Mouse (Mus musculus): Measurements from ENCODE around the gene Inf2. TPM values are rescaled to one million over a fixed set of nuclear protein-coding genes. Genes with fewer than 3 reads are reported as not detected.

Inf2 gene
- polyA plus RNA-seq, 1 experiment from 2014 or later = 59.8 TPM

DNA sequence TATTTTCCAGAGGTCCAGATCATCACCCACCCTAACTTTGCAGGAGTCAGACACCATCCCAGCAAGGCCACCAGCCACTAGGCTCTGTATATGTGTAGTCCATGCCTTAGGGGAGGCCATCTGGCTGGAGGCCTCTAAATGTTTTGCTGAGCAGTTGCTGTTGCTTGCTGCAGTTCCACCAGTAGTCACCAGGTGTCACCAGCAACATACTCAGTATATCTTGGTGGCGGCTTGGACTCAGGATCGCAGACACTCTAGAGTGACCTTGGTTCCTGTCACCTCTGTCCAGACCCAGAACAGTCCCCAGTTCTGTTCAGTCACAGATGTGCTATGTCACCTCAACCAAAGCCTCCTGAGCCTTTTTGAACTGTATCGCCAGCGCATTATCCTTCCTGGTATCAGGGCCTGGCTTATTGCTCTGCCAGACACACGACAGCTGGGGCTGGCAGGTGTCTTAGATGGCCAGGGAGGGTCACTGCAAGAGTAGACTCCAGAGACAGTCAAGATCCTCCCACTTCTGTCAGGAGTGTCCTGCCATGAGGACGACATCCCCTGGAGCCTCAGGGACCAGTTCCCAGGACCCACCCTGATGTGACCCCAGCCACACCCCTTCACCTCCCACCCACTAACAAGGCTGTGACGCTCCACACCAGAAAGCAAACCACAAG, 64.7 kb downstream of the Inf2 start:
- no peak for TF ChIP-seq CTCF (IDR thresholded peaks at IDR 0.05)
- peak; percentile 23 for ATAC-seq
- in situ Hi-C loops (cut with MboI; ENCODE audit: low pct_unique_long_range_greater_than_20kb) = loop anchor here (5.0 kb wide), 1 partner anchor 54 kb away; no protein-coding TSS in a partner anchor
- no peak for DNase-seq (ENCODE audit: low read depth, low spot score)
- H3K27me3 ChIP-seq = no peaks in the 10 kb centered on the region
- ChIA-PET POLR2A (no interaction called here), CTCF (no interaction called here)

DNA sequence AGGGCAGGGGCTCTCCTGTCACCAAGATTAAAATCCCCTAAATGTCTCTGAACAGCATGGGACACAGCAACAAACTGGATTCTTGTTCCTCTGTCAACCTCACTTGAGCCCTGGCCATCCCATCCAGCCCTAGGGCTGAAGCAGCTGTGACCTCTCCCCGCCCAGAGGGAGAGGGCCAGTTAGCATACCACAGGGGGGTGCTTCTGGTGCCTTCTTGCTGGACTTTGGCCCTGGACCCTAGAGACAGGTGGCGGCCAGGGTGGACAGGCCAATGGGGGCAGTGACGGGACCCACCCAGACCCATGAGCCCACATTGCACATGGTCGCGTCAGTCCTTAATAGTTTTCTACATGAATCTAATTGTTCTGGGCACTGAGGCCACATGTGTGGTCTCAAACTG, 65.5 kb downstream of the Inf2 start:
- POLR2A ChIA-PET = no interaction called here
- DNase-seq (ENCODE audit: low read depth, low spot score) (no peak), ATAC-seq (no peak)
- no peaks in the 10 kb centered on the region for H3K27me3 ChIP-seq
- TF ChIP-seq CTCF (IDR thresholded peaks at IDR 0.05) = no peak
- CTCF ChIA-PET = no interaction called here
- in situ Hi-C loops (cut with MboI; ENCODE audit: low pct_unique_long_range_greater_than_20kb) = loop anchor here (5.0 kb wide), 1 partner anchor 53 kb away; no protein-coding TSS in a partner anchor

DNA sequence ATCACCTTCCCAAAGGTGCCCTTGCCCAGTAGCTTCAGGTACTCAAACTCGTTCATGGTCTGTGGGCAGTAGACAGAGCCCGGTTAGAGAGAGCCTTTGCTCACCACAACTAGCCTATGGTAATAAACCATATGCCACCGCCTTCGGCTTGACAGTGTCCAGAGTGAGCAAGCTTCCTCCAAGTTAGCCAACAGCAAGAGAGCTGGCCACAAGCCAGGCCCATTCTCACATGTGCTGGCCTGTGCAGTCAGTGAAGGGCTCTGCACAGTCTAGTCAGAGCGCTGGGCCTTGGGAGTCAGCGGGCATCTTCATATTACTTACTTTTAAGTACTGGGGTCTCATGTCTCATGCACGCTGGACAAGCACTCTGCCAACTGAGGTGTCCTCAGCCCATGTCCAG, 70.0 kb downstream of the Inf2 start:
- in situ Hi-C loops (cut with MboI; ENCODE audit: low pct_unique_long_range_greater_than_20kb) = no loop called here
- ChIA-PET POLR2A (no interaction called here), CTCF (interaction anchor here (1.4 kb wide), 1 partner anchor 16 kb away, joined by 3 read pairs; the partner anchor contains the start of gene Akt1)
- no peak for TF ChIP-seq CTCF (IDR thresholded peaks at IDR 0.05)
- H3K27me3 ChIP-seq = no peaks in the 10 kb centered on the region
- no peak for DNase-seq (ENCODE audit: low read depth, low spot score)
- ATAC-seq = no peak

DNA sequence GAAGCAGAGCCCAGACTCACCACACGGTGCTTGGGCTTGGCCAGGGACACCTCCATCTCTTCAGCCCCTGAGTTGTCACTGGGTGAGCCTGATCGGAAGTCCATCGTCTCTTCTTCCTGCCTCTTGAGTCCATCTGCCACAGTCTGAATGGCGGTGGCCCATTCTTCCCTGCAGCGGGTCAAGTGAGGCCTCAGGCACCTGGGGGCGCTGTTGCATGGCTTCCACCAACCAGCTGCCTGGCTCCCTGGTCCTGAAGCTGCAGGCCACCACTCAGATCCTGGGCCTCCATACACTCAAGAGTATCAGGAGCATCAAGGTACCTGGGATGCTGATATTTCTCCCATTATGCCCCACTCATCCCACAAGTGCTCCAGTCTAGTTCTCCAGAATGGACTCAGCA, 70.5 kb downstream of the Inf2 start:
- DNase-seq (ENCODE audit: low read depth, low spot score) (no peak), ATAC-seq (no peak)
- ChIA-PET CTCF (interaction anchor here (1.4 kb wide), 1 partner anchor 15 kb away, joined by 3 read pairs; the partner anchor contains the start of gene Akt1), POLR2A (no interaction called here)
- in situ Hi-C loops (cut with MboI; ENCODE audit: low pct_unique_long_range_greater_than_20kb) = no loop called here
- no peaks in the 10 kb centered on the region for H3K27me3 ChIP-seq
- no peak for TF ChIP-seq CTCF (IDR thresholded peaks at IDR 0.05)

DNA sequence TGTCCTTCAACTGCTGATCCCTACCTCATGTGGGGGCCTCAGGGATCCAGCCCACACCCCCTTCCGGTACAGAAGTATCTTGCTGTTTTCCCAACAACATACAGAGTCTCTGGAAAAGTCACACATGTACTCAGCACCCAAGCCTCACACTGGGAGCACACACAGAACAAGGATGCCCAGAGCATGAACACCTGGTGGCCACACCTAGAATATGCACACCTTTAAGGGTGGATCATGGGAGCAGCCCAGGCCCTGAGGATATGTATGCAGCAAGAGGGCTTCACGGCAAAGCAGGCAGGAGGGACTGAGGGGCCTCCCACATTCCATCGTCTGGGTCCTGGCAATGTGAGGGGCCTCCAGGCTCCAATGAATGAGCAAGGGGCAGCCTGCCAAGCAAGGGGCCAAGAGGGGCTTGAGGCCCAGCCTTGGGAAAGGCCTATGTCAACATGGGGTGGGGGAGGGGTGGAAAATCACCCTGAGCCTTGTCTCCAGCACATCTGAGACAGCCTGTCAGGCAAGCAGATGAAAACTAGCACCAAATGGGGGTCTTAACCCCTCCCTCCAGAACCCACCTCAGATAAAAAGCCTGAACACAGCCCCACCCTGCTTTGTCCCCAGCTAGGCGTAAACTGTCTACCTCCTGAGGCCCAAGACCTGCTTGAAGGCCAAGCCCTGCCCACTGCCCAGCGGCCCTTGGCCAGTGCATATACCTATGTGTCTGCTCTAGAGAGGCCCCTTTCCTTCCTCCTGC, 72.2 kb downstream of the Inf2 start:
- POLR2A ChIA-PET = no interaction called here
- DNase-seq (ENCODE audit: low read depth, low spot score) = no peak
- CTCF ChIA-PET = no interaction called here
- in situ Hi-C loops (cut with MboI; ENCODE audit: low pct_unique_long_range_greater_than_20kb) = no loop called here
- no peak for TF ChIP-seq CTCF (IDR thresholded peaks at IDR 0.05)
- no peak for ATAC-seq
- no peaks in the 10 kb centered on the region for H3K27me3 ChIP-seq

DNA sequence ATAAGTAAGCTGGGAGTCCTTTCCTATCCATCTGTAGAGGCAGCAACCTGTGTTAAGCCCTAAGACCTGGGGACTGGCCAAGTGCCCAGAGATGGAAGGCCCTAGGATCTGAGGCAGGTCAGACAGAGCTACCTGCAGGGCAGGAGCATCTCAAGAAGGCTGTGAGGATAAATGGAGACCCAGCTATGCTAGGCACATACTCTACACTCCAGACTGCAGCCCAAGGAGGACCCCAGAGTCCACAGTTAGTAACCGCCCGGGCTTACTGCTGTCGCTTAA, 72.7 kb downstream of the Inf2 start:
- H3K27me3 ChIP-seq = no peaks in the 10 kb centered on the region
- ATAC-seq (no peak), DNase-seq (ENCODE audit: low read depth, low spot score) (no peak)
- in situ Hi-C loops (cut with MboI; ENCODE audit: low pct_unique_long_range_greater_than_20kb) = no loop called here
- TF ChIP-seq CTCF (IDR thresholded peaks at IDR 0.05) = no peak
- ChIA-PET CTCF (no interaction called here), POLR2A (no interaction called here)

DNA sequence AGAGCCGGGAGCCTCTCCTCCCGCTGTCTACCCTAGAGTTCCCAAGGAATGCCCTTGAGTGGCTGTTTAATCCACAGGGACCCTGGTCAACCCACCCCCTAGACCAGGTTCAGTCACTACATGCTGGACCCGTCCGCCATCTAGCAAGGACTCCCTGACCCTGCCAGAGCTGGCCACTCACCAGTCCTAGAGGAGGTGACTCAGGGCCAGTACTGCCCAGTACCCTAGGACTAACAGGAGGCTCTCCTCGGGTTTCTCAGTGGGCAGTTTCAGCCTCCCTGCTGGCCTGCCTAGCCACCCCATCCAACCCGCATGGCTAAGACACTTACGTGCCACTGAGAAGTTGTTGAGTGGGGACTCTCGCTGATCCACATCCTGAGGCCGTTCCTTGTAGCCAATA, 73.3 kb downstream of the Inf2 start:
- ChIA-PET POLR2A (no interaction called here), CTCF (no interaction called here)
- H3K27me3 ChIP-seq = no peaks in the 10 kb centered on the region
- ATAC-seq (no peak), DNase-seq (ENCODE audit: low read depth, low spot score) (no peak)
- no peak for TF ChIP-seq CTCF (IDR thresholded peaks at IDR 0.05)
- in situ Hi-C loops (cut with MboI; ENCODE audit: low pct_unique_long_range_greater_than_20kb) = no loop called here

DNA sequence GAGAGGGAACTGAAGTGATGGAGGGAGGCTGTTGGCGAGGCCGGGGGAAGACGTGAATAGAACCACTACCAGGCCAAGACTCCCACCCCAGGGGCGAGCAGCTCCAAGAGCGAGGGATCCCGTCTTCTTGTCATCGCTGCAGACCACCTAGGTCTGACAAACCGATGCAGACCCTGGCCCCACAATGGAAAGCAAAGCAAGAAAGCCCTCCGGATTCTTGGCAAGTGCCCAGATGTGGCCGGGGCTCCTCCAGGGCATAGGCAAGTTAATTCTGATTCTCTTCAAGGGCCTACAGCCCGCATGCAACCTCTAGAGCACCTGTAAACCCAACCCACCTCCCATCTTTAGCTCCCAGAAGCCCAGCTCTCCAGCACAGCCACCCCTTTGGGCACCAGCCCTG, 74.7 kb downstream of the Inf2 start:
- DNase-seq (ENCODE audit: low read depth, low spot score) (no peak), ATAC-seq (no peak)
- H3K27me3 ChIP-seq = no peaks in the 10 kb centered on the region
- no peak for TF ChIP-seq CTCF (IDR thresholded peaks at IDR 0.05)
- in situ Hi-C loops (cut with MboI; ENCODE audit: low pct_unique_long_range_greater_than_20kb) = no loop called here
- ChIA-PET POLR2A (no interaction called here), CTCF (interaction anchor here (1.0 kb wide), 1 partner anchor 9 kb away, joined by 4 read pairs; no protein-coding TSS in a partner anchor)

DNA sequence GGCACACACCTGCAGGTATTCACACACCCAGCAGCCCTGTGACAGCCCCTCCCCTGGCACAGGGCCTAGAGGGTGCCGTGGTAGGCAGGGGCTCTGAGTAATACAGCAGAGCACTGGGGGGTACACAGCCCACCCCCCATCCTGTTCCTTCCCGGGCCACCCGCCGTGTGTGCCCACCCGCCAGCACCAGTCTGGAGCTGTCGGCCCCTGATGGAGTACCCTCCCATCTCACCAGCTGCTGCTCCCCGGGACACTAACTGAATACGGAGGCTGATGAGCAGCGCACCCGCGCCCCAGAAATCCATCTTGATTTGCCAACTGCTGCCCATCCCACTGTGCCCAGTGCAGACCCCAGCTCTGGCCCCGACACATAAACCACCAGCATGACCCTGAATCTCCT, 75.1 kb downstream of the Inf2 start:
- H3K27me3 ChIP-seq = no peaks in the 10 kb centered on the region
- CTCF ChIA-PET = interaction anchor here (1.0 kb wide), 1 partner anchor 9 kb away, joined by 4 read pairs; no protein-coding TSS in a partner anchor
- in situ Hi-C loops (cut with MboI; ENCODE audit: low pct_unique_long_range_greater_than_20kb) = no loop called here
- TF ChIP-seq CTCF (IDR thresholded peaks at IDR 0.05) = no peak
- DNase-seq (ENCODE audit: low read depth, low spot score) = no peak
- POLR2A ChIA-PET = no interaction called here
- ATAC-seq = no peak

DNA sequence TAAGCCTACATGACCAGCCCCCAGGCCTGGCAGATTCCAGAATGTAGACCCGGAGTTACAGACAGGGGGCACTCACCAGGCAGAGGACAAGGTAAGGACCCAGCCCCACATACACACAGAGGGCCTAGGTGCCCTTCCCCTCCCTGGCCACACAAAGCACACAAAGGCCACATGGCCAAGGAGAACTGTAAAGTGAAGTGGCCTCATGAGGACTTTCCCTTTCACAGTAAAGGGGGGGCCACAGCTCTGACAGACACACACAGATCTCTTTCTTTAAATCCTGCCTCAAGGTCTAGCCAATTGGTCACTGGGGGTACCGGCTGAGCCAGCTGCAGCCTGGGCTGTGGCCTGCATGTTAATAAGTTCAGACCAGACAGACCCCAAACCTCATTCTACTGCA, 75.5 kb downstream of the Inf2 start:
- POLR2A ChIA-PET = no interaction called here
- CTCF ChIA-PET = interaction anchor here (1.0 kb wide), 1 partner anchor 8 kb away, joined by 4 read pairs; no protein-coding TSS in a partner anchor
- TF ChIP-seq CTCF (IDR thresholded peaks at IDR 0.05) = no peak
- no peak for ATAC-seq
- no peaks in the 10 kb centered on the region for H3K27me3 ChIP-seq
- DNase-seq (ENCODE audit: low read depth, low spot score) = no peak
- in situ Hi-C loops (cut with MboI; ENCODE audit: low pct_unique_long_range_greater_than_20kb) = no loop called here

DNA sequence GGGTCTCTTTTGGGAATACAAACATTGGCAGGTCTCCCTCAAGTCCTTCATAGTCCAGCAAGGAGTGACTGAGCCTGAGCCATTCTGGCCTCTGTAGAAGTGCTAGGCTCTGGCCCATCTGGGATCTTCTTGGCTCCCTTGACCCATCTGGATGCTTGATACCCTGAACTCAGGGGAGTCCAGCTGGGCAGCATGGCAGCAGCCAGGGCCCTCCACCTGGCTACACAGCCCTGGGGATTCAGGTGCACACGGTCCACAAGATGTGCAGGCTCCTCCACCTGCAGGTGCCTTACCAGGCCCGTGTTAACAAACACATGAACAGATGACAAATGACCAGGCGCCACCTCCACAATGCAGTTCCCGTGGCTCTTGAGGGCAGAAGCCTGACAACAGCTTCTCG, 76.1 kb downstream of the Inf2 start:
- no peaks in the 10 kb centered on the region for H3K27me3 ChIP-seq
- ChIA-PET POLR2A (no interaction called here), CTCF (interaction anchor here (1.0 kb wide), 1 partner anchor 10 kb away, joined by 3 read pairs; the partner anchor contains the start of gene Akt1)
- in situ Hi-C loops (cut with MboI; ENCODE audit: low pct_unique_long_range_greater_than_20kb) = no loop called here
- DNase-seq (ENCODE audit: low read depth, low spot score) = no peak
- TF ChIP-seq CTCF (IDR thresholded peaks at IDR 0.05) = no peak
- no peak for ATAC-seq

Other genes with a start within 250 kb of the Inf2 start
- 18.2 TPM for gene A530016L24Rik, start 99.3 kb upstream of the Inf2 start, polyA plus RNA-seq (2021)
- gene Tmem179, start 72.0 kb upstream of the Inf2 start, polyA plus RNA-seq (2021) = 1.1 TPM
- gene Adssl1, start 31.3 kb downstream of the Inf2 start, polyA plus RNA-seq (2021) = 1.7 TPM
- gene Siva1, start 55.9 kb downstream of the Inf2 start, polyA plus RNA-seq (2021) = 36.0 TPM
- gene Akt1, start 86.1 kb downstream of the Inf2 start, polyA plus RNA-seq (2021) = 281 TPM
- 4.7 TPM for gene Zbtb42, start 90.0 kb downstream of the Inf2 start, polyA plus RNA-seq (2021)
- 92.1 TPM for gene Cep170b, start 131.7 kb downstream of the Inf2 start, polyA plus RNA-seq (2021)
- 0.15 TPM for gene Pld4, start 171.9 kb downstream of the Inf2 start, polyA plus RNA-seq (2021)
- gene Ahnak2, start 213.9 kb downstream of the Inf2 start, polyA plus RNA-seq (2021) = 44.1 TPM
- 46.3 TPM for gene Clba1, start 220.2 kb downstream of the Inf2 start, polyA plus RNA-seq (2021)
- 23.5 TPM for gene Cdca4, start 240.6 kb downstream of the Inf2 start, polyA plus RNA-seq (2021)

All from Patski (cell line).